Mouse (Mus musculus) testis, postnatal 10 days (tissue): ENCODE measurements around the gene Zc3h7a.
"Not testable (repeated sequence)": the region's sequence is repeated elsewhere in the genome, so short reads cannot be mapped to it uniquely, and the experiment has no call there.

ENCODE experiments used
- DNase-seq: peaks from one replicate; pipeline ENCODE4 v3.0.0; 2021; ENCODE audit warnings: low spot score

The Zc3h7a gene

DNA sequence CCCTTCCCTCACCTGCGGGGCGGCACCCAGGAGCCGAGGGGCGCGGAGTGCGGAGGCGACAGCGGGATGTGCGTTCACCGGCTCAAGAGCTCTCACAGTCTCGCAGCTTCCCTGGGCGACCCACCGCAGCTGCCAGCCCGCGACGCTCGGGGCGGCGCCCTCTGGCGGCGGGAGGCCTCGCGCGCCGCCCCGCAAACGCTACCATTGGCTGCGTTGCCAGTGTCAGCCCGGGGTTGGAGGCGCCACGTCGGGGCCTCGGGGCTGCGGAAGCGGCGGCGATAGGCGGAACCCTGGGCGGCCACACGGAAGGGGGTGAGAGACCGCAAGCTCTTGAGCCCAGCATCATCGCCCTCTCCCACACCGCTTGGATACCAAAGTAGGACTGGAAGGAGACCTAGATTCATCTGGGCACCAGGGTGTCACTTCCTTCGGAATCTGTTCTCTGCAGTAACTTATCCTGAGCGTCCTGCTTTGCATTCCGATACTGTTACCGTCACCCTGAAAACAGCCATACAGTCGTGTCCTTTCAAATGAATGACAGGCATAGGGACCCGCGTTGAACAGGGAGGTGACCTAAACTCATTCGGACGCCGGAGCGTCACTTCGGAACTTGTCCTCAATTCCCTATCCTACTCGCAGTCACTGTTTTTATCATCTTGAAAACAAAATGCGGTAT, at the start of gene Zc3h7a:
TSS of gene Zc3h7a (minus strand) at position 186 of the 676 bp plus-strand sequence.
- DNase-seq: peak; percentile 91

DNA sequence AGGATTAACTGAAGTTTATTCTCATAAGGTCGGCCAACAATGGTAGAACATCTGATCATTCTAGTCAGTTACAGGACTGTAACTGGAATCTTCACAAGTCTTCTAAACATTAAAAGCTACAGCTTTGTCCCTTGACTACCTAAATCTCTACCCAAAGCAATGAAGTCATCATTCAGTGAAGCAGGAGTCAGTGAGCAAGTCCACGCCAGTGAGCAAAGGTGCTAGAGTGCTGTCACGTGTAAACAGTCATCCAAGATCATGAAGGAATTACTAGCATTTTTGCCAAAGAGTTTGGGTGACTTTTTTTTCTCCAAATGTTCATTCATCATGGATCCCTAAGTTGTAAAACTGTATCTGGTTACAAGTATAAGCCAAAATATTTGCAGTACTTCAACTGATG, 41.6 kb upstream of the Zc3h7a start:
- DNase-seq: no peak

DNA sequence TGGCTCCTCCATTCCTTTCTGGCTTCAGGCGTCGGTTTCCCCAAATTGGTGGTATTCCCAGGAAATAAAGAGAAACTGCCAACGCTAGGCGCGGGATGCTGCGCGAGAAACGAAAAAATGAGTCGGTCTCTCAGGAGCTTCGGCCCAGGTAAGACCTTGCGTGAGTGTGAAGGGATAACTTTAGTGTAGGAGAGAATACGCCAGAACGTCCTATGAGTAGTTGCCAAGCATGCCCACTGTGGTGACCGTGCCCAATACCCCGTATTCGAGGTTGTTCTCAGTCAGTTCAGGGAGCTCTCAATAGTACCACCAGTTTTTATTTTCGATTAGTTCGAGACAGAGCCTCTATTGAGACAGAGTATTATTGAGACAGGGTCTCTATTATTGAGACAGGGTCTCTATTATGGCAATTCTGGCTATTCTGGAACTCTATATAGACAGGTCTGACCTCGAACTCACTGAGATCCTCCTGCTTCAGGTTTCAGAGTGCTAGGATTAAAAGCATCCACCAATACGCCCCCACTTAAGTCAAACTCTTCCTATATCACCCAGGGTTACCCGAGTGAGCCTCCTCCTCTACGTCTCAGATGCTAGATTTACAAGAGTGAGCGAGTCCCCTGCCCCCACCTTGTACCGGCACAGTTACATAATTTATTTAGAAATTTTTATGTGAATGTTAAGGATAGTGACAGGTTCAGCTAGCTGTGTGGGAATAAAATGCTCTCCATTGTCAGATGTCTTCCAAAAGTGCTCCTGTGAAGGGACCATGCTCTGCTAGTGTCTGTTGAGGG, 27.6 kb upstream of the Zc3h7a start:
- DNase-seq: no peak

DNA sequence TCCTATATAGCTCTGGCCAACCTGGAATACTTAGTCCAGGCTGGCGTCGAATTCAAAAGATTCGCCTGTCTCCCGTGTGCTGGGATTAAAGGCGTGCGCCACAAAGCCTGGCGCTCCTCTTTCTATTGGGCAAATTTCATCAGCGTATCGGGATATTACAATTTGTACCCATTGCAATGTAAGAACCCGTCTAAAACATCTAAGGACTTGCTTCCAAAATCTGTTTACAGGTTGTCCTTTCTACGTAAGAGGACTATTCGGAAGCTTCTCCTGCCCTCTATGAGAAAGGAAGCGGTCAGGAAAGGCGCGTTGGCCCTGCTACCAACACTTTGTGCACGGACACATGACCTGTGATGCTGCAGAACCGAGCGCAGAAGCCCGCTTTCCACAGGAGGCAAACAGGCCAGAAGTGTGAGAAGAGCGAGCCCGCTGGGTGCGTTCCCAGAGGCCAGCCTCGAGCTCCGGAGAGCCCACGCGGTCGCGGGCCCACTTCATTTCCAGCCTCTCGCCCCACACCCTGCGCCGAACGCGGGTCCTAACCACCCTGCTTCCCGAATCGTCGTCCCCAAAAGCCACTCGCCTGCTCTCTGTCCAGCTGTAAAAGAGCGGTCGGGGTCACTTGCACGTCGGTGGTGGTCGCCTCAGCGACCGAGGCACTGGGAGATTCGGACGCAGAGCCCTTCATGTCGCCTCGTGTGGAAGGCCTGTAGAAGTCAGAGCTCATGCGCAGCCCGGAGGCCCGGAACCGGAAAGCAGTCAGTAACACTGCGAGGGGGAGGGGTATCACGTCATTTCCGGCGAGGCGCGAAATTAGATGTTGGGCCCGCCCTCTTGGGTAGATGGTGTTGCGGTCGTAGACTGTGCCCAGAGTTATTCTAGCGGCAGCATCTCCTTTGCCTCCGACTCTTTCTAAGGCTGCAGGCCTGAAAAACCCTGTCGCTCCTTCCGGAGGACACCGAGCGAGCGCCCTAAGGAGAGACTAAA, 26.7 kb upstream of the Zc3h7a start, which contains the start of gene Rsl1d1:
TSS of gene Rsl1d1 (minus strand) at position 761 of the 984 bp plus-strand sequence.
- peak; percentile 92 for DNase-seq

DNA sequence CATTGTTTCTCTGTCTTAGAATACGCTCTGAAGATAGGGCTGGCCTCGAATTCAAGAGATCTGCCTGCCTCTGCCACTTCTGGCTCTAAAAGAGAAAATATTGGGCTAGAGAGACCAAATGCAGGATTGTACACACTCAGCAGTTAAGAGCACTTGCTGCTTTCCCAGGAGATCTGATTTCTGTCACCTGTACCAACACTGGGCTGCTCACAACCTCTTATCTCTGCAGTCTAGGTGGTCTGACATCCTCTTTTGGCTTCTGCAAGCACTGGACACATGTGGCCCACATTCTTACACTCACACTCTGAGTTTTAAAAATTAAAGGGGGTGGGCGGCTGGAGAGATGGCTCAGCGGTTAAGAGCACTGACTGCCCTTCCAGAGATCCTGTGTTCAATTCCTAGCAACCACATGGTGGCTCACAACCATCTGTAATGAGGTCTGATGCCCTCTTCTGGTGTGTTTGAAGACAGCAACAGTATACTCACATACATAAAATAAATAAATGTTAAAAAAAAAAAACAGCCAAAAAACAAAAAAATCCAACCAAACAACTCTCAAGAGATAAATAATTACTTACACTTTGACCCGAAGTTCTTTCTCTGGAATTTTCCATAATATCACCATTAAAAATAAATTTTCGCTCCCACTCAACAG, 25.7 kb upstream of the Zc3h7a start:
- no peak for DNase-seq

DNA sequence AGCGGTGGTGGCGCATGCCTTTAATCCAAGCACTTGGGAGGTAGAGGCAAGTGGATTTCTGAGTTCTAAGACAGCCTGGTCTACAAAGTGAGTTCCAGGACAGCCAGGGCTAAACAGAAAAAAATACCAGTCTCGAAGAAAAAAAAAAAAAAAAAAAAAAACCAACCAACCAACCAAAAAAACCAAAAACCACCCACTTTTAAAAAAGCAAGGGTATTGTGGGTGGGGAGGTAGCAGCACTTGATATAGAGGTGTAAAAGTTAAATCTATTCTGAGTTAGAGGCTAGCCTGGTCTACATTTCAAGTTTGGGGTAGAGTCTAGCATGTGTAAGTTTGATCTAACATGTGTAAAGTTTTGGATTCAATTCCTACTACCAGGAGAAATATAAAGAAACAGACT, 24.1 kb upstream of the Zc3h7a start:
- no peak for DNase-seq

DNA sequence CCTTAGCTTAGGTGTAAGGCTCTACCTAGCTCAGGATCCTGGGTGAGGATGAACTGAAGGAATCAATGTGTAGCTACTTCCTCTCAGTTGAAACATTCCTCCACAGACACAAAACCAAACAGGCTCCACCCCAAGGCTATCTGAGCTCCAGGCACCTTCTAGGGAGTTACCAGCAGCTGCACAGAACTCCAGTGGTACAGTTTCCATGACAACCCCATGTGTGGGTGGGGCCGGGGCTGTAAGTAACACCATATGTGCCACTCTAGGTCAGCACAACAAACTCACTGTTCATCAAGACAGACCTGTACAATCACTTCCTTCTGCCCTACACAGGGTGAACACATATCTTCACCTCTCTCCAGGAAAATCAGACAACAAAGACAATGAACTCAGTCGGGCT, 22.3 kb upstream of the Zc3h7a start:
- no peak for DNase-seq

DNA sequence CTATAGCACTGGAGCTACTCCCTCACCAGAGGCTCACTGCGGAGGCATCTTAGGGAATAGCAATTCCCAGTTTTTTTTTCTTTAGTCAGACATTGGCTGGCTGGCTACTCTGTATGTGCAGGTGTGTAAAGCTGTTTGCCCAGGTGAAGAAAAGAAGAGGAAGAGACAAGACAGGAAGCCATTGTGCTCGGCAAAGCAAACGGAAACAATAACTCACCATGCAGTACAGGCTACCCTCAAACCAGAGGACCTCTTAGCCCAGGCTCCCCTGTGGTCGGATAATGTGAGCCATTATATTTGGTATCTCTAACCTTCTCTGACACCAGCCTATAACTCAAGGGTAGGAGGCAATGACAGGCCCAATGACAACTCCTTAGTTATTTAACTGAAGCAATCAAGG, 20.9 kb upstream of the Zc3h7a start:
- no peak for DNase-seq

DNA sequence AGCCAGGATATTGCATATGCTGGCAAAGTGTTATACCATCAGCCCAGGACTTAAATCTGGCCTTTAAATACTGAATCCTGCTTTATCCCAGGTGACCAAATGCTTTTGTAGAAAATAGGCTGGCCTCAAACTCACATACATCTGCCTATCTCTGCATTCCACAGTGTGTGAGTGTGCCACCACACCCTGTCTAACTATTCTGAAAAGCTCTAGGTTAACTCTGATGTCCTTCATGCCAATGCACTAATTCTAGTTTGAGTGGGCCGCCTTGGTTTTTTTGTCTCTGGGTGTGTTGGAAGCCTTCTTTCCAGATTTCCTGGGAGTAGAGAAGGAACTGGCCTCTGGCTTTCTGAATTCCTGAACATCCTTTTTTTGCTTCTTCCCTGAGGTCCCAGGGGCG, 17.0 kb upstream of the Zc3h7a start:
- no peak for DNase-seq

DNA sequence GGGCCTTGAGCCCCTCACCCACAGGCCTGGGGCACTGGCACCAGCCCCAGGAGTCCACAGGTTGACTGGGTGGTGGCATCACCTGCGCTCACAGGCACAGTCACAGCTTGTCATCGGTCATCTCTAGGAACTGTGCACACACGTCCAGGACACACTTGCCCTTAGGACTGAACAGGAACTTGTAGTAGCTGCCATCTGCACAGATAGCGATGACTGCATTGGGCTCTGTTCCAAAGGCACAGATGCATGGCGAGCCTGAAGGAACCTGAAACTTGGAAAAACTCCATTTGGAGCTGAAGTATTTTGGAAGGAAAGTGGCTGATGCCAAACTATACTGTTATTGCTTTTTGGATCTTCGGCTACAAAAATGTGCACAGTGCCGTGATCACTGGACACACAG, 14.0 kb upstream of the Zc3h7a start:
- no peak for DNase-seq

DNA sequence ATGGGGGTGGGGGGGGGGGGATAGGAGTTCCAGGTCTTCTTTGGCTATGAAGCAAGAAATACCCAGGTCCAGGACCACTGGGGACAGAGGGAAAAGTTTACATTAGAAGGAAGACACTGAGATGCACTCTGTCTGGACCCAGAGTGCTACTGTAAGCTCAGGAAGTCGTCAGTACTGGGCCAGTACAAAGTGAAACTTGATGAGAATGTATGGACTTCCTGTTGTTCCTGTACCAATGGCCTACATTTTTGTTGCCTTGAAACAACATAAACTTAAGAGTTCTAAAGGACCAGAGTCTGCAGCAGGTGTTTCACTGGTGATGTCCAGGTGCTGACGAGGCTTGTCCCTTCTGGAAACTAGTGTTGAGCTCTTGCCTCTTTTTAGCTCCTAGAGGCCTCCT, 1.2 kb upstream of the Zc3h7a start:
- no peak for DNase-seq

DNA sequence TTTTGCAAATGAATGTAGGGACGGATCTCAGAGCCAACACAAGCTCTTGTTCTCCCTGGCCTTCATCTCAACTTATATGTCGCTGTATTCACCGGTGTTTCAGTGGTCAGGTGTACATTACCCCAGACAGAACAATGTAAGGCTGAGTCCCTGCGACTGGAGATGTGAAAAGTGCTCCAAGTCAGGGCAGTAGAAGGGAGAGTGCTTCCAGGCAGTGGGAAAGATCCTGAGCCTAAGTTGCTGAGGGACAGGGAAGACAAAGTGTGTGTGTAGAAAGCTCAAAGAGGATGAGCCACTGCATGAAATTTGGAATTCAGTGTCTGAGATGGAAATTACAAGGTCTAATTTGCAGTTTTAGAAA, 671 bp upstream of the Zc3h7a start:
- no peak for DNase-seq

DNA sequence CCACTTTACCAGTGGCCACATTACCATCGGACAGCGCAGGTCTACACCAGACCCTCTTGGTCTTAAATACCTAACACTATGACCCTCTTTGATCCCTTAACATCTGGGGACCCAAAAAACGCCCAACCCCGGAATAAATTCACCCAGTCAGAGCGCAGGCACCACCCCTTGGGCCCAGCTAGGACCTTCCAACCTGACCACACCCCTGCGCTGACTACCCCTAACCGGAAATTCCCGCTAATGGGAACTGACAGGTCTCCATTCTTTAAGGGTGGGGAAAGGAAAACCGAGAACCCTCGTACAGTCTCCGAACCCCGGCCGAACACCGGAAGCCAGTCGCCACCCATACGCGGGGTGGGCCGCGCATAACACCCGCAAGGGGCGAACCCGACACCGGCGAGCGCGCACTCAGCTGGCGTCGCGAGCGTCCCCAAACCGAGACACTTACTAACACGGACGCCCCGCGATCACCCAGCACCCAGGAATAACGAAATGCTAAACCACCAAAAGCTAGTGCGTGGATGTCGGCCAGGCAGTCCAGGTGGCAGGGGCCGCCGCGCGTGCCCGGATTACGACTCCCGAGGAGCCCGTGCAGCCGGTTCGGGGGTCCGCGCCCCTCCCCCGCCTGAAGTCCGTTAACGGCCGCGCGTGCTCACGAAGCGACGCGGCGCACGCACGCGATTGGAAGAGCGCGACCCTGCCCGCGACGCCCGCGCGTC, 545 bp downstream of the Zc3h7a start:
- peak; percentile 71 for DNase-seq

DNA sequence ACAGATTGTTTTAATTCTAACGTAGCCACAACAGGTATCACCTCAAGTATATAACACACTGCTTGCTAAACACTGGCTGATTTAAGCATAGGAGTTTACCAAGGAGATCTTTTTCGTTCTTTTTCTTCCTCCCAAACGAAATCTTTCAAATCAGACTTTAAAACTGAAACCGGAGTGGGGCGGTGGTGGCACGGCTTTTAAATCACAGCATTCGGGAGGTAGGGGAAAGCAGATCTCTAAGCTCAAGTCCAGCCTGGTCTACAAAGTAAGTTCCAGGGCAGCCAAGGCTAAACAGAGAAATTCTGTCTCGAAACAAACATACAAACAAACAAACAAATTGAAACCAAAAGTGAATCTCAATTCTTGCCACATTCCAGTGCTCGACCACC, 1.1 kb downstream of the Zc3h7a start:
- no peak for DNase-seq

DNA sequence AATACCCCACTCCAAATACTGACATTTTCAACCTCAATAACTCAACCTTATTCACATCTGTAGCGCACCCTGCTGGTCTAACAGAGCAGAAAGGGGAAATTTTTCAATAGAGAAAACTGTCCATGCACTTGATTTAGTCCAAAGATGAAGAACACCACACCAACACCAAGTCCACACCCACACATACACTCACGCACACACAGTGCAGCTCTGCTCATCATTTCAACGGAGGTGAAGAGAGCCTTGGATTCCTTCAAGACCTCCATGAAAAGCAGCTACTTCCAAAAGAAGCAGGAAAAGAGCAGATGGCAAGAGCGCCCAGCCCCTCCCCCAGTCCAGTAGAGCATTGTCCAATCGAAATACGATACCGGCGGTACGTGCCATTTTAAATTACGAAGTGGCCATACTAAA, 1.5 kb downstream of the Zc3h7a start:
- peak; percentile 78 for DNase-seq

DNA sequence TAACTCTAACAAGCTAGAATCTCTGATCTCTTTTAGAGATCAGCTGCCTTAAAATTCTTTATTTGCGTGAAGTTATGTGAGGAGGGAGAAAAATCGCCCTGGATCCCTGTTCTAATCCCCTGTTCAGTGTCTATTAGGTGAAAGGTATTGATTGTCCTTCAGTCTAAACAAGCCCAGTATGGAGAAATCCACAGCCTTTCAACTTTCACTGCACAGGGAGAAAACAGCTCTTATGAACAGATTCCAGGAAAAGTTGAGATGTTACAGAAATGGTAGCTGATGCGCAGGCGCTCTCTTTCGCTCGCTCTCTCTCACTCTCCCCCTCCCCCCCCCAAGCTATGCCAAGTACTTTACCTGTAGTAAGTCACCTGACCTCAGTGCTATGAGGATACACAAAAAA, 4.5 kb downstream of the Zc3h7a start:
- no peak for DNase-seq

DNA sequence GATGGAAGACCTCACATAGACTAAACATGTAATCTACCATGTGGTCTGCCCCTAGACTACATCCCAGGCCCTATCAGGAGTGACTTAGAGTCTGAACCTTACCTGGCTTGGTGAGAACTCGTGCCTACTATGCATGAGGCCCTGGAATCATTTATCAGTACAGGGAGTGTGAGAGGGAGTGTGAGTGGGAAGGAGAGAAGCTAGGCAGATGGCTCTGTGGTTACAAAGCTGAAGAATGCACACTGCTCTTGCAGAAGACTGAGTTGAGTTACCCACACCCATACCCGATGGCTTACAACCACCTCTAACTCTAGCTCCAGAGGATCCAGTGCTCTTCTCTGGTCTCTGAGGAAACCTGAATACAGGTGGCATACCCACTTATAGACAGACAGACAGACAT, 9.8 kb downstream of the Zc3h7a start:
- DNase-seq: no peak

DNA sequence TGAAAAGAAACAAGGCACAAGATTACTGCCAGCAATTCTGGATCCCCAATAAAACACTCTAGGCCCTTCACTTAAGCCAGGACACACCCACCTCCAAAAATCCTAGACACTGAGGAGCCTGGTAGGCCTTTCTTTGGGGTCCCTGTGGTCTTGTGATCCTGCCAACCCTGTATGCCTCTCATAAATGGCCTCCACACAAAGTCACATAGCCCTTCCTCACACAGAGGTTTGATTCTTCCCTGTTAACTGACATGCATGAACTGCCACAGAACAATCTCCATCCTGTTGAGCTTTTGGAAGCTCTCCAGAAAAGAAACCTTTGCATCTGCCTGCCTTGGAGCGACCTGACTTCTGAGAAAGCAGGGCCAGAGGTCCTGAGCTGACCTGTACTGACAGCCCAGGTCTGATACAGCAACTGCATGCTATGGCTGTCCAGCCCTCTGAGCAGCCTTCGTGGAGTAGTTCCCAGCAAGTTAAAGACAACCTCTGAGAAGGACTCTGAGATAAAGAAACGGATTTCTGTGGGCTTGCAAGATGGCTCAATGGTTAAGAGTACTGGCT, 11.4 kb downstream of the Zc3h7a start:
- DNase-seq: no peak

DNA sequence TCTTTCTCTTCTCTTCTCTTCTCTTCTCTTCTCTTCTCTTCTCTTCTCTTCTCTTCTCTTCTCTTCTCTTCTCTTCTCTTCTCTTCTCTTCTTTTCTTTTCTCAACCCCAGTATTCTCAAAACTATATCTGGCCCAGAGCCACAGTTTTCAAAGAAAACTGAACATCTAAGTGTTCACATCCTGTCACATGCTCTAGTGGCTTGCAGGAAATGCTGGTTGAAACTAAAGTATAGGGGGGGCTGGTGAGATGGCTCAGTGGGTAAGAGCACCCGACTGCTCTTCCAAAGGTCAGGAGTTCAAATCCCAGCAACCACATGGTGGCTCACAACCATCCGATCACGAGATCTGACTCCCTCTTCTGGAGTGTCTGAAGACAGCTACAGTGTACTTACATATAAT, 18.5 kb downstream of the Zc3h7a start:
- DNase-seq: not testable (repeated sequence)

DNA sequence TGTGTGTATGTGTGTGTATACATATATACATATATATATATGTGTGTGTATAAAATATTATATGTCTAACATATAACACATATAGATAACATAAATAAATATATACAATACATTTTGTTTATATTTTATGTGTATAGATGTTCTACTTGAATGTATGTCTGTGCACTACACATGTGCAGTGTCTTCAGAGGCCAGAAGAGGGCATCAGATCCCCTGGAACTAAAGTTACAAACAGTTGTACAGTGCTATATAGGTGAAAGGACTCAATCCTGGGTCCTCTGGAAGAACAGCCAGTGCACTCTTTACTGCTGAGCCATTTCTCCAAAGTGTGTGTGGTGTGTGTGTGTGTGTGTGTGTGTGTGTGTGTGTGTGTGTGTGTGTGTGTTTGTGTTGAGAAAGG, 21.7 kb downstream of the Zc3h7a start:
- DNase-seq: no peak
